16 mouse cellular contexts compared by ENCODE assay signal in genomic region chr4:32940984-32941383, GRCm38 (mm10). TPM values are rescaled to one million over a fixed set of nuclear protein-coding genes. Genes with fewer than 3 reads are reported as not detected.
"Had no signal": no experiment of that assay in that cellular context is flagged by ENCODE, and none has a peak within 500 bp of the region (broad histone marks: within the 10 kb centered on the region; RNA-seq: fewer than 3 reads in every experiment).

No protein-coding gene starts in this region.

- H3K36me3 ChIP-seq: midbrain, embryonic 10.5 days; midbrain, embryonic 12.5 days; neural tube, embryonic 12.5 days; stomach, embryonic 15.5 days had no signal

- H3K27ac ChIP-seq: midbrain, embryonic 10.5 days; midbrain, embryonic 12.5 days; neural tube, embryonic 12.5 days; stomach, embryonic 15.5 days; stomach, postnatal 0 days had no signal

- H3K4me1 ChIP-seq: stomach, embryonic 15.5 days had no signal

- DNase-seq: lung, adult 18-20 months; lung, embryonic 14.5 days; lung, postnatal 10 days; lung, postnatal 4 days; midbrain, embryonic 14.5 days; right cerebral cortex, postnatal 14 days; thymus, adult 2 months; thymus, postnatal 25 days; thymus, postnatal 4 days had no signal

- H3K4me3 ChIP-seq: midbrain, embryonic 10.5 days; midbrain, embryonic 12.5 days; neural tube, embryonic 12.5 days; stomach, embryonic 15.5 days had no signal

- H3K9me3 ChIP-seq: midbrain, embryonic 10.5 days; midbrain, embryonic 12.5 days; neural tube, embryonic 12.5 days; stomach, embryonic 15.5 days had no signal

- H3K9ac ChIP-seq: lung, embryonic 14.5 days; midbrain, embryonic 12.5 days; neural tube, embryonic 12.5 days; stomach, embryonic 15.5 days had no signal

- H3K27me3 ChIP-seq: midbrain, embryonic 12.5 days; neural tube, embryonic 12.5 days; stomach, embryonic 15.5 days had no signal

- H3K4me2 ChIP-seq: lung, embryonic 14.5 days; midbrain, embryonic 12.5 days; neural tube, embryonic 12.5 days; stomach, embryonic 15.5 days had no signal

RNA-seq across cellular contexts. Expression of gene Ankrd6, which starts 9.7 kb away (rescaled TPM):
- total RNA-seq: monocyte, adult 5-6 weeks; neutrophil, adult 5-6 weeks had no signal
